Mouse (Mus musculus) layer of hippocampus, adult 2 months (tissue): ENCODE measurements around the gene Pax7. TPM values are rescaled to one million over a fixed set of nuclear protein-coding genes. Genes with fewer than 3 reads are reported as not detected.

ENCODE experiments used
- DNase-seq, 2 experiments: peaks; one replicate each; pipeline ENCODE4 v3.0.0; 2022; ENCODE audit warnings: low spot score in 2 of 2
- H3K27ac ChIP-seq: fragments of 200-600 bp; 2 replicates; pipeline ENCODE4 v1.8.1; 2022
- H3K4me3 ChIP-seq: fragments of 200-600 bp; 2 replicates; pipeline ENCODE4 v1.8.1; 2022; ENCODE audit warnings: mild to moderate bottlenecking
- CTCF ChIP-seq: fragments of 200-600 bp; conservative IDR thresholded peaks from 2 replicates; pipeline ENCODE4 v1.8.1; 2022; ENCODE audit warnings: antibody characterized with exemption, mild to moderate bottlenecking, moderate library complexity
- total RNA-seq, 2 experiments: library from RNA; stranded (reverse); gene quantifications; 2 replicates each; pipeline ENCODE4 v1.2.3; 2021

Pax7 gene
- total RNA-seq, 2 experiments from 2014 or later, result not detected

- H3K27ac ChIP-seq, result no peak overlapping the region
- no peak for DNase-seq
- H3K4me3 ChIP-seq, result no peak overlapping the region
- no peak for TF ChIP-seq CTCF
Measured at GRCm38 (mm10) chr4:139705986-139706385, 127.3 kb downstream of the Pax7 start.

- Histone ChIP-seq H3K27ac (no peak overlapping the region), H3K4me3 (no peak overlapping the region)
- DNase-seq, result no peak
- peak; percentile 53 for TF ChIP-seq CTCF
Measured at GRCm38 (mm10) chr4:139703468-139703867, 129.9 kb downstream of the Pax7 start.

- no peak for DNase-seq
- no peak for TF ChIP-seq CTCF
- Histone ChIP-seq H3K27ac (no peak overlapping the region), H3K4me3 (no peak overlapping the region)
Measured at GRCm38 (mm10) chr4:139702914-139703313, 130.4 kb downstream of the Pax7 start.

GRCm38 (mm10) chr4:139698602-139699001 lies 134.7 kb downstream of the Pax7 start:
- Histone ChIP-seq H3K27ac (no peak overlapping the region), H3K4me3 (no peak overlapping the region)
- TF ChIP-seq CTCF, result no peak
- DNase-seq, result no peak

- DNase-seq, result no peak
- TF ChIP-seq CTCF, result no peak
- no peak overlapping the region for H3K4me3 ChIP-seq
- H3K27ac ChIP-seq, result no peak overlapping the region
Measured at GRCm38 (mm10) chr4:139697755-139698154, 135.6 kb downstream of the Pax7 start.

GRCm38 (mm10) chr4:139693315-139693714 lies 140.0 kb downstream of the Pax7 start:
- no peak for DNase-seq
- no peak for TF ChIP-seq CTCF
- no peak overlapping the region for H3K4me3 ChIP-seq

GRCm38 (mm10) chr4:139689627-139690269 lies 143.6 kb downstream of the Pax7 start:
- H3K27ac ChIP-seq, result no peak overlapping the region
- no peak for DNase-seq
- no peak overlapping the region for H3K4me3 ChIP-seq
- TF ChIP-seq CTCF, result no peak

More at GRCm38 (mm10) chr4:139693315-139693714, 140.0 kb downstream of the Pax7 start:
- no peak overlapping the region for H3K27ac ChIP-seq

GRCm38 (mm10) chr4:139688058-139688457 lies 145.3 kb downstream of the Pax7 start:
- Histone ChIP-seq H3K27ac (no peak overlapping the region), H3K4me3 (no peak overlapping the region)
- no peak for DNase-seq
- no peak for TF ChIP-seq CTCF

Other genes with a start within 250 kb of the Pax7 start
- not detected for gene Gm21969, start 230.3 kb downstream of the Pax7 start, total RNA-seq
- 10 to 100 TPM; 20.1 to 20.2 TPM for gene Aldh4a1, start 210.7 kb downstream of the Pax7 start, total RNA-seq
- not detected for gene Tas1r2, start 180.0 kb downstream of the Pax7 start, total RNA-seq
- 1 to 10 TPM; 9.3 to 9.6 TPM for gene Klhdc7a, start 134.5 kb upstream of the Pax7 start, total RNA-seq